Comparison of ENCODE assay signal across 6 mouse cellular contexts in the genomic region with DNA sequence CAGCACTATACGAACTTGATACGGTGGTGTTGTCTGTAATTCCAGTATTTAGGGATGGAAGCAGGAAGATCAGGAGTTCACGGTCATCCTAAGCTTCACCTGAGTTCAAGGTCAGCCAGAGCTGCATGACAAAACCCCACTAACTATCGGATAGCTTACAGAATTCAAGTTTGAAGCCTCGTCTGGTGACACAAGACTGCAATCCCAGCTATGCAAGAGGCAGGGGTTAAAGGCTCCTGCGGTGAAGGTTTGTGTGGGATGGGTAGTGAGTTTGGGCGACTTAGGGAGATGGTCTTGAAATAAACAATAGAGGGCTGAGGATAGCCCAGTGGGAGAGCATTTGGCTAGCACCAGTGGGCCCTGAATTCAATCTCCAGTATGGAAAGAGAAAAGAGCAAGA.
"Had no signal": no experiment of that assay in that cellular context is flagged by ENCODE, and none has a peak within 500 bp of the region (broad histone marks: within the 10 kb centered on the region; RNA-seq: fewer than 3 reads in every experiment).

No protein-coding gene starts in this region.

- DNase-seq: lung, adult 18-20 months; lung, embryonic 14.5 days; right cerebral cortex, postnatal 14 days; thymus, adult 2 months; thymus, postnatal 25 days; thymus, postnatal 4 days had no signal
